Mouse (Mus musculus): ENCODE measurements around the gene Zfp784.
"Not testable (repeated sequence)": the region's sequence is repeated elsewhere in the genome, so short reads cannot be mapped to it uniquely, and the experiment has no call there.

DNA sequence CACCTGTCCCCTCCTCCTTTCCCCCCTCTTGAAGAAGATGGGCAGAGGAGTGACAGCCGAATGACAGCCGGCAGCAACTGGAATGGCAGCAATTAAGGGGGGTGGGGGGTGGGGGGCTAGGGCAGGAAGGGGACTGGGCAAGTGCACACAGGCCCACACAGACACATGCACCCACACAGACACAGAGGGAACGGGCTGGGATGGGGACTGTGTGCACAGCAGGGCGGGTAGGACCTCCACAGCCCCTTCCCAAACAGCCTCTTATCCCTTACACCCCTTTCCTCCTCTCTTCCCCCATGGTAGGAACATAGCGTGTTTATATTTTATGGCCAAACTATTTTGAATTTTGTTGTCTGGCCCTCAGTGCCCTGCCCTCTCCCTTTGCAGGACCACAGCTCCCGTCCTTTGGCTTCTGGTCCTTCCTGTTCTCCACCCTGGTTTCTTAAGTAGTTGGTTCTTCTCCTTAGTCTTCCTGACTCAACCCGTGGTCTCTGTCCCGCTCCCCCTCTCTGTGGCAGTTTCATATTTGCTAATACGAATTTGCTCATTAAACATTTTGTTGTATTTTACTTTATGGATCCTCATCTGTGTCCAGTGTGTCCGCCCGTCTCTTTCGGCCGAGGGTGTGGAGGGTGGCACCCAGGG, 41.2 kb upstream of the Zfp784 start:
- TF ChIP-seq POLR2A (IDR thresholded peaks at IDR 0.05; ENCODE audit: extremely low read depth, insufficient read depth, low read length); CTCF (IDR thresholded peaks at IDR 0.05; ENCODE audit: low read depth, low read length): not testable (repeated sequence)

Data from liver, adult 2 months (tissue).